Mouse (Mus musculus) urinary bladder, postnatal 14 days (tissue): ENCODE measurements around the gene Fbln1.

Experiments
- DNase-seq: peaks from one replicate; pipeline ENCODE4 v3.0.0; 2021; ENCODE audit warnings: low spot score

Fbln1 gene

DNA sequence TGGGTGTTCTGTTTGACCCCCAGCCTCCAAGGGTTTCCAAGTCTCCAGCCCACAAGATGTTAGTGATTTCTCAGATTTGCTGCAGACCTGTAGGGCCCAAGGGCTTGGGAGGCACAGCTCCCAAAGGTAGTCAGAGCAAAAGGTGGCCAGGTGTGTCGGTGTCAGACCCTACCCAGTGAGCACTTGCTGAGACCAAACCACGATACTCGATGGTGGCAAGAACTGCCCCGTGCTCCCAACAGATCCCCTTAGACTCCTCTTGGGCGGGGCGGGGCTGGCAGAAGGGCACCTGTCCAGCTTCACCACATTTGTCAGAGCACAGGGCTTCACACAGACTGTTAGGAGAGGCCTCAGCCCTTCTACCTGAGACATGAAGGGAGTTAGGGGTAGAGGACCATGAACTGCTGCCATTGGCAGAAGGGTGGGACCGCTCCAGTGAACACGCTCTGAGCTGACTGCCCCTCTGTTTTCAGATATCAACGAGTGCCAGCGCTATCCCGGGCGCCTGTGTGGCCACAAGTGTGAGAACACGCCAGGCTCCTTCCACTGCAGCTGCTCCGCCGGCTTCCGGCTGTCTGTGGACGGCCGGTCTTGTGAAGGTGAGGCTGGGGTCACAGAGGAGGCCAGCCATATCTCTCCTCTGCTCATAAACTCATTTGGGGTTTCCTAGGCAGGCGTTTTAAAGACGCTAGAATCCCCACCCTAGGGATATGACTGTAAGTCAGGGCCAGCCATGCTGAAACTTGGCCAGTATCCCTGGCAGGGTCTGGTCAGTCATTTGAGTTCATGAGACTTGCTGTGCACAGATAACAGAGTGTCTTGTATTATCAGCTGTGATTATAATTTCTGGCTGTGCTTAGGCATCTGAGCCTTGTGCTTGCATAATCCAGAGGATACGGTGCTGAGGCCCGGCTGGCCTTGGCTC is 33.3 kb downstream of the Fbln1 start:
- DNase-seq, result peak; percentile 70

- no peak for DNase-seq
These were observed 34.3 kb downstream of the Fbln1 start for GRCm38 (mm10) chr15:85240086-85240485.

GRCm38 (mm10) chr15:85241856-85242255 is 36.1 kb downstream of the Fbln1 start:
- DNase-seq, result no peak

DNA sequence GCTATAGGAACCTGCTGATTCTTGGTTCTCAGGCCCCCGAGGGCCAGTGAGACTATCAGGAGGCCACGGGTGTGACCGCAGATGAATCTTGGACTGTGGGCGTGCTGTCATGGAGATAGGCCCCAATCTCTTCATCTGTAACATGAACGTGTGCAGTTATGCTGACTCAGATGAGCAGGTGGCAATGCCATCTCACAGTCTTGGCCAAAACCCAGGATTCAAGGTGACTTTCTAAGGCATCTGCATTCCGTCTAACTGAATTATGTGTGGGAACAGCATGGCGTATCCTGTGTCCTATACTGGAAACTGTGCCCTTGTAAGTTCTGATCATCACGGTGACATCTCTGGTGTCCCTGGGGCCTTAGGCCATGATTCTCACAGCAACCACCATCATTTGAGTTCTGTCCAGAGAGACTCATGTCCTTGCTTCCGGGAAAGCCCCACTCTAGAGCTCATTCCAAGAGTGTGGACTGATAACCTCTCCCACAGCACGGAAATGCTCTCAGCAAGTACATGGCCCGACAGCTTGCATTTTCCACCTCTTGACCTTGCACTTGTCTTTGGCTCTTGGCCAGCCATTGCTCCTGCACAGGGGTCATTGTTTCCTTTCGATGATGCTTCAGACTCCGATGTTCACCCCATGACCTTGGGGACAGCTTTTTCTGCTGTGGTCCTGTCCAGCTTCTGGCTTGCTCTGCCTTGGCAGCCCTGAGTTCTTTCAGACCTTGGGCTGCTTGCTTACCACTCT is 38.8 kb downstream of the Fbln1 start:
- no peak for DNase-seq

DNA sequence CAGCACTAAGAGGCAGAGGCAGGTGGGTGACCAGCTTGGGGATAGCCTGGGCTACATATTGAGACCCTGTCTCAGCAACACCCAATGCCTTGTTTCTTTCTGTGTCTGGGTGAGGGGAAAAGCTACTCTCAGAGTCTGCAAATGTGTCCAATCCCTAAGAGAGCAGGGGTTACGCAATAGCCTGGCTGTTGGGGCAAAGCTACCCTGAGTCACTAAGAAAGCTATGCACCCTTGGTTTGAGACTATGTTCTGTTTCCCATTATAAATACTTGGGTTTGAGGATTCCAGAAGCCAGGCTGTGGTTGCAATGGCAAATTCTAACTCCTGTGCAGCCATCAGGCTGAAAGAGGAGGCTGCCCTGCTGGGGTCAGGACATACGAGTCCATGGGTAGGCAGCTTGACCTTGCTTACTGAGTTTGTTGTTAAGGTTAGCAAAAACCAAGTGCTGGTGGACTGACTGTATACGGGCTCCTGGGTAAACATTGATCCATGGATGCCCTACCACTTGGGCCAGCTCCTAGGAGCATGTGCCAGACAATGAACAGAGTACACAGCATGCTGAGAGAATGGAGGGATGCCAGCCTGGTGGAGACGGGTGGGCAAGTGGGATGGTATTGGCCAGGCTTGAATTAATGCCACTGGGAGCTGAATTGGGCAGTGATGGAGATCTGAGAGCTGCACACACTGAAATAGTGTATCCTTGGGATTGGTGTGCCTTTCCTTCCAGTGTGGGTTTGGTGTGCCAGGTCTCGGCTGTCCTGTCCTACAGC is 39.7 kb downstream of the Fbln1 start:
- DNase-seq, result peak; percentile 65

- DNase-seq, result no peak
These were observed 40.3 kb downstream of the Fbln1 start for GRCm38 (mm10) chr15:85246016-85246415.

GRCm38 (mm10) chr15:85246936-85247335 is 41.2 kb downstream of the Fbln1 start:
- DNase-seq, result no peak

DNA sequence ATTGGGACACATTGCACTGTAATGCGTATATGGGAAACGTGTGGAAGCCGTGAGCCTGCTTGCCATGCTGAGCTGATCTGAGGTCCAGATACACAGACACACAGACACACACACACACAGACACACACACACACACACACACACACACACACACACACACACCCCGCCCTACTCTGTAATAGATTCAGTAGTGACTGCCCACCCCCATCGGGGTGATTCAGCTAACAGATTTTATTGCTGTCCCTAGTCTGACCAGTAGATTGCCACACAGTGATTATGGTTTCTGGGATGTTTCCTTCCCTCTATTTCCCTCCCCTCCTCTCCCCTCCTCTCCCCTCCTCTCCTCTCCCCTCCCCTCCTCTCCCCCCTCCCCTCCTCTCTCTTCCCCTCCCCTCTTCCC is 42.6 kb downstream of the Fbln1 start:
- DNase-seq, result peak; percentile 62

DNA sequence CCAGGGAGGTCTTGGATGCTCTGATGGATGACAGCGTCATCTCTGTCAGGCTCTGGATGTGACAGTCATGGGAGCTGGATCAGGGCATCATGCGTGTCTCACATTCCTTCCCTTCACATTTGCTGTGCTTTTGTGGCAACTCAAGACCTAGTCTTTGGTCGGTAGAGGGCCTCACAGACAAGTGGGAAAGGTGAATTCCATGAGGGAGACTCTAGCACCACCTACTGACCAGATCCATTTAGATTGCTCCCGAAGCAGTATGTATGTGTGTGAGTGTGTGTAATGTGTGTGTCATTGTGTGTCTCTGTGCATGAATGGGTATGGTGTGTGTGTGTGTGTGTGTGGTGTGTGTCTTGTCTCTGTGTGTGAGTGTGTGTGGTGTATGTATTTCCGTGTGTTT is 43.5 kb downstream of the Fbln1 start:
- peak; percentile 70 for DNase-seq

DNA sequence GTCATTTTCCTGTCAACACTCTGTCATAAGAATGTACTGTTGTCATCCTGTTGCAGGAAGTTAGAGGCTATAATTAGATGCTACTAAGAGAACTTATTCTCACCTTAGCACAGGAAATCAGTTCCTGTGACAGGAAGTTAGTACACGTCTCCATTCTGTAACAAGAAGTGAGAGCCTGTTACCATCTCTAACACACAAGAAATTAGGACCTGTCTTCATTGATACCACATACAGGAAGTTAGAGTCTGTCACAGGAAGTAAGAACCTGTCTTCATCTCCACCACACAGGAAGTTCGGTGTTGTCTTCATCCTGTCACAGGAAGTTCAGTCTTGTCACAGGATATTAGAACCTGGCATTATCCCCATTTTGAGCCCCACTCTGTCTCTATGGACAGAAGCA is 44.7 kb downstream of the Fbln1 start:
- no peak for DNase-seq

GRCm38 (mm10) chr15:85252476-85252875 is 46.7 kb downstream of the Fbln1 start:
- DNase-seq, result no peak

DNA sequence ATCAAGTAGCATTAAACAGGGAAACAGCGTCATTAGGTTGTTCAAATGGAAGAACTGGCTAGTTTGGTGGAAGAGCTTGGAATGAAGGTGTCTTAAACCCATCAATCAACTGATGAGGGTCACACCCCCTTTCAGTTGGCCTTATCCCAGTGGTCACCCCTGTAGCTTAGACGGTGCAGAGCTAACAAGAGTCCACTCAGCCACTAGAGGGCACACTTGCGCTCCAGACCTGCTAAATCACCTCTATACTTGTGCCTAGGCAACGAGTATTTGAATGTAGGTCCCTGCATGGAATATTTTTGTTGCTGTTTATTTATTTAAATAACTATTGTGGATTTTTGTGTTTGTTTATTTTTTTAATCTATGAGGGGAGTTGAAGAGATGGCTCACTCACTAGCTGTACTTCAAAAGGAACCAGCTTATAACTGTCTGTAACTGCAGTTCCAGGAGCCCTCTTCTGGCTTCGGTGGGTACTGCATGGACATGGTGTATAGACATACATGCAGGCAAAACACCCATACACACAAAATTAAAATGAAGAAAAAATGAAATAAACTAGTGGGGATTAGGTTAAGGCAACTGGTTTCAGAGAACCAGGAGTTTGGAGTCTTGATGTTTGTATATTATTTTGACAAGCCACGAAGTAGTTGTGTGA is 52.2 kb downstream of the Fbln1 start:
- peak; percentile 79 for DNase-seq

DNA sequence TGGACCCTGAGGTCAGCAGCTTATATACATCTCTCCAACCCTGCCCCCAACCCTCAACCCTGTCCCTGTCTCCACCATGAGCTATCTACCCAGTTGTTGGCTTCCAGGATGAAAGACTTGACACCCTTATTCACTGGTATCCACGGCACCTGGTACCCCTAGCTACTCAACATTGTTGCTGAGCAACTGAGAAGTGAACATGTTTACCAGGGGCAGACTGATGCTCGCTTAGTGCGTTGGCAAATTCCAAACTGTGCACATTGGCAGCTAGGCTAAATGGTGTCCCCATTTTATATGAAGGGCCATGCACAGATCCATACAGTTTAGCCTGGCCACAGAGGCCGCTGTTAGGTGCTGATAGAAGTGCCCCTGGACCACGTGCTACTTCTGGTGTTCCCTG is 57.1 kb downstream of the Fbln1 start:
- DNase-seq, result no peak

DNA sequence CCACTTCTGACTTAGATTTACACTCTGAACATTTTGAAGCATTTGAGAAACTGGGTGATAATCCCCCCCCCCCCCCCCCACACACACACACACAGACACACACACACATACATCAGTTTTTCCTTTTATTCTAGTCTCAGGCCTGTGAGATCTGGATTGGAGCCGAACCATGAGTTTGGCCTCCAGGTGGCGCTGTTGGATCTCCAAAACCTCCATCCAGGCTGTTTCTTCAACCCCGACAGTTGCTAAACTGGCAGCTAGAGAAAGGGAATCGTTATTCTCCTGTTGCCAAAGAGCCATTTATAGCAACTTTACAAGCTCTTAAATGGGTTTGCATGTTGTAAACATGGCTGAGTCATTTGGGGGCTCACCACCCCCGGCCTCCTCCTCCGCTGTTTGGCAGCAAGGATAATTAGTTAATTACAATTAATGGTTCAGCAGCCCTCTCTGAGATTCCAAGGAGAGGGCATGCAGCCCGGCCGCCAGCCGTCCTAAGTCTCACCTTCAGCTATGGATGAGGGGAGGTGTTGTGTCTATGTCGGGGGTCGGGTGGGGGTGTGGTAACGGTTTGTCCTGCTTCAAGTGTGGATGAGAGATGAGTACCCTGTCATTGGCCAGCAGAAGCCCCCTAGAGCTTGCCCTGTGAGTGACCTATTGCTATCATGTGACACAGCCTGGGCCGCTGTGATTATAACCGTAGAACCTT is 61.1 kb downstream of the Fbln1 start:
- peak; percentile 88 for DNase-seq

GRCm38 (mm10) chr15:85267891-85268290 is 62.1 kb downstream of the Fbln1 start:
- no peak for DNase-seq

DNA sequence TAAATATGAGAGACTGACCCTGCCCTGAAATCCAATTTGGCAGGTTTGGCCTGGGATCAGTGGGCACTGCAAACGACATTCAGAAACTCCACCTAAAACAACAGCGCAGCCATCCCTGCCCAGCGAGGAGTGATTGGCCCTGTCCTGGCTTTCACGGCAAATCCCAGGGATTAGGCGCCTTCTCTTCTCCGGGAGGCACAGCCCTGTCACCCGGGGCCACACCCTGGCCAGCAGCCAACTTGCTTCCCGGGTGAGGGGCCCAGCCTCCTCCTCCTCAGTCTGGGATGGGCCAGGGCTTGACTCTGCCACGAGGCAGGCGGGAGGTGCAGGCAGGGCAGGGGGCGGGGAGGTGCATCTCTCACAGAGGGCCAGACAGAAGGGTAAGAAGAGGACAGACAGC is 67.2 kb downstream of the Fbln1 start:
- peak; percentile 63 for DNase-seq

GRCm38 (mm10) chr15:85277221-85277620 is 71.5 kb downstream of the Fbln1 start:
- DNase-seq, result no peak

- no peak for DNase-seq
These were observed 73.2 kb downstream of the Fbln1 start for GRCm38 (mm10) chr15:85278986-85279385.

DNA sequence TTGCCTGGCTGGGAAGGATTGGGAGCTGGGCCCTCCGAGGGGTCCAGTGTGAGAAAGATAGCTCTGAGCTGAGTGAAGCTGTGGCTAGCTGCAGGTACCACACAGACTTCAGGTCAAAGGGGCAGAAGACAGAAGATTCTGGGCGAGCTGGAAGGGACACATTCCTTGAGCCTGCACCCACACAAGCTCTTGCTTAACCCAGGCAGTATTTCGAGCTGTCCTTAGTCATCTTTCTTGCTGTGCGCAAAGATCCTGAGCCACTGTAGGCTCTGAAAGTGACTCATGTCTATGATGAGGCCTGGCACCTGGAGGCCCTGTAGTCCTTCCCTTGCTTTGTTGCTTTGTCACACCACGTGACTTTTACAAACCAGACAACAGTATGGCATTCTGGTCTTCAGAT is 76.3 kb downstream of the Fbln1 start:
- DNase-seq, result peak; percentile 67

- DNase-seq, result no peak
These were observed 78.9 kb downstream of the Fbln1 start for GRCm38 (mm10) chr15:85284651-85285050.

DNA sequence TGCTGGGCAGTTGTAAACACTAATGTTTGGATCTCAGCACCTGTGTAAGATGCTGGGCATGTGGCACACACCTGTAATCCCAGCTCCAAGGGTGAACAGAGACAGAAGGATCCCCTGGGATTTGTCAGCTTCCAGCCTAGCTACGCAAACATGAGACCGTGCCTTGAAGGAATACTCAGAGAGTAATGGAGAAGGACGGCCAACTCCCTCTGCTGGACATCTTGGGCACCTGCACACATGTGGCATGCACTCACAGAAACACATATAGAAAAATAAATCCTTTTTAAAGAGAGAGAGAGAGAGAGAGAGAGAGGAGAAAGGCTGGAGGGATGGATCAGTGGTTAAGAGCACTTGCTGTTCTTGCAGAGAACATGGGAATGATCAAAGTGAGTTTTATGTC is 88.9 kb downstream of the Fbln1 start:
- no peak for DNase-seq
